Mouse (Mus musculus) megakaryocyte progenitor cell, adult 5-6 weeks (primary cell): ENCODE data around the gene Phc2. TPM values are rescaled to one million over a fixed set of nuclear protein-coding genes. Genes with fewer than 3 reads are reported as not detected.

ENCODE experiments used
- ATAC-seq: replicated peaks from 2 replicates; pipeline ENCODE4 v1.8.0; 2016; ENCODE audit warnings: mild to moderate bottlenecking, moderate TSS enrichment, inconsistent platforms; ENCODE audit not compliant: poor library complexity
- total RNA-seq, 2 experiments: library from RNA; stranded (forward) in 1 of 2; stranded (reverse) in 1 of 2; fragments of 157-497, 149-512 nt in 1 of 2; fragments of 200-1000 nt in 1 of 2; gene quantifications; 2 replicates each; pipeline versions ENCODE4 v1.2.3 to v1.2.4; 2015 to 2017

Phc2 gene
- total RNA-seq, 2 experiments from 2014 or later, result 21.2 to 28.0 TPM

DNA sequence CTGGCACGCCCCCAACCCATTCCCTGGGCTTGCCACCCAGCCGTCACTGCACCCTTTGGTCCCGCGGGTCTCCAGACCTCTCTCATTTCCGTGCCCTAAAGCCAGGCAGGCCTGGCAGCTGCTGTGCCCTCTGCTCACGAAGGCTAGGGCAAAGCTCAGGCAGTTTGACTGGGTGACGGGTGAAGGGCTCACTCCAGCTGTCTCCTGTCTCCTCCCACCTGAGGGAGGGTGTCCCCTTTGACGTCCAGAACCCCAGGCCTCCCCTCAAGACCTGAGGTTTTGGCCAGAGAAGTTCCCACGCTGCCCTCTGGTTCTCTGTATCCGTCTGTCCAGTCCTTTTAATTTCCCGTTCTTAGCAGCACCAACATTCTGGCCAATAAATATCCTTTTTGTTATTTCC is 119.3 kb downstream of the Phc2 start:
- ATAC-seq, result no peak

DNA sequence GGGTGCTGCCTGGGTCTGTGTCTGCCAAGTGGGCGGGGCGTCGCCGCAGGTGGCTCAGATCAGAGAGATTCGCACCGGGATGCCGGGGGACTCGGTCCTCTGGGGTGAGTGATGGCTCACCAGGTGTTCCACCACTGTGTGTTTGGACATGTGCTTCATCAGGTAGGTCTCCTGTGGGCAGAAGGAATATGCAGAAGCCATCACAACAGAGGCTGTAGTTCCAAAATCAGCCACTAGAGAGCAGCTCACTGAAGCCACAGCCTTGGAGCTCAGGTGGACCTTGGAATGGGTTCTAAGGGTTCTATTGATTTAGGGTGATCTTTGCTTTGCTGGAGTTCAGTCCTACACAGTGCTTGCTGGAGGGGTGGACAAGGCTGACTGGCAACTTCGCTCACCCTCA is 120.0 kb downstream of the Phc2 start:
- ATAC-seq, result peak; percentile 53; the same call in 1 of the 2 replicates

DNA sequence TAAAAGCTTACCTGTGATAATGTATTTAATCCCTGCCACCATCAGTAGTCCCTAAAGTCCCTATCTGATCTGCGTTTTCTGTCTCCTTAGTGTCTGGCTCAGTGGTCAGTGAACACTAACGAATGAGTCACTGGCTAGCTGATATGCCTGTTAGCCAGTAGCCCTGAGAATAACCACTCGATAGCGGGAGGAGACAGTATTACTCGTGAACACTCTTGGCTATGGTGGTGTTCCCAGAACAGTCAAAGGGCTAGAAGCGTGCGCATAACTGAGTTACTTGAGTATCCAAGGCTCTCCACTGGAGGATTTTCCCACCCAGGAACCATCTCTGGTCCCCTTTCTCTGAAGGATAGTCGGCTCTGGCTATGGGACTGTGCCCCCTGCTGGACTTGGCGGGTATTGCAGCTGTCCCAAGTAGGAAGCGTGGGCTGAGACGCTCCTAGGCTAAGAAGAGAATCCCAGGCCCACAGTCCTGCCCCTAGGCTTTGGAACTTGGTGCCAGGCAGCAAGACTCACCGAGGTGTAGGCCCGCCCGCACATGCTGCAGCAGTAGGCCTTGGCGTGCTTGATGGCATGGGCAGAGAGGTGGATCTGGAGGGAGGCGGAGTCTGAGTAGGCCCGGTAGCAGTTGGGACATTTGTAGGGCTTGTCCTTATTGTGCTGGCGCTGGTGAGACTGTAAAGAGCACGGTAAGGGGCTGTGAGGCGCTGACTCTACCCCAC is 122.2 kb downstream of the Phc2 start:
- ATAC-seq, result peak; percentile 92

- ATAC-seq, result no peak
Measured at GRCm38 (mm10) chr4:128777593-128777992, 123.1 kb downstream of the Phc2 start.

DNA sequence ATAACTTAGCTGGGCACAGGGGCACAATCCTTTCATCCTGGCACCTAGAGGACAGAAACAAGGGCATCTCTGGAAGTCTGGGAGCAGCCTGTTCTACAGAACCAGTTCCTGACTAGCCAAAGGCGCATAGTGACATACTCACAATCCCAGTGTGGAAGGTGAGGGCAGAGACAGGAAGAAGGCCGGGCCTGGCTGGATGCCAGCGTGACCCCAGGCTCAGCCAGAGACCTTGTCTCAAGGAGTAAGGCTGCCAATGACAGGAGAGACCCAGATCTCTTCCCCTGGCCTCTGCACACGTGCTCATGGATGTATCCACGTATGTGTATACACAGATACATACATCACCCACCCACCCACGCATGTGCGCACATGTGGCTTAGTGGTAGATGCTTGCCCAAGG is 127.5 kb downstream of the Phc2 start:
- no peak for ATAC-seq

DNA sequence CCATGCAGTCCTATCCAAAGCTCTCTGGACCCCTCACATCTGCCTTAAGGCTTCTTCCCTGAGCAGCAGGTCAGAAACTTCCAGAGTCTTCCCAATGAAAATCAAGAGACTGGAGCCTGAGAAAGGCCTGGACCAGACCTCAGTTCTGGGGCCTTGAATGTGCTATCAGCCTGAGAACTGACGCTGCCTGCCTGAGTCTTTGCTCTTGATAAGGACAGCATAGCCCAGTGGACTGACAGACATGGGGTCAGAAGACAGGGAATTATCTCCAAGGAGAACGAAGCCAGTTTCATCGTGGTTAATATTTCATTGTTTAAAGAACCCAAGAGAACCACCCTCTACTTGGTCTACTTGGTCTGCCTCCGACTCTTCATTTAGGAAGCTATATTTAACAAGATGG is 128.1 kb downstream of the Phc2 start:
- 0 out of 2 replicates have a peak, but pooled peaks have one; percentile 34 for ATAC-seq

- no peak for ATAC-seq
Measured at GRCm38 (mm10) chr4:128784950-128785631, 130.6 kb downstream of the Phc2 start.

GRCm38 (mm10) chr4:128785921-128786654 is 131.6 kb downstream of the Phc2 start:
- ATAC-seq, result no peak

DNA sequence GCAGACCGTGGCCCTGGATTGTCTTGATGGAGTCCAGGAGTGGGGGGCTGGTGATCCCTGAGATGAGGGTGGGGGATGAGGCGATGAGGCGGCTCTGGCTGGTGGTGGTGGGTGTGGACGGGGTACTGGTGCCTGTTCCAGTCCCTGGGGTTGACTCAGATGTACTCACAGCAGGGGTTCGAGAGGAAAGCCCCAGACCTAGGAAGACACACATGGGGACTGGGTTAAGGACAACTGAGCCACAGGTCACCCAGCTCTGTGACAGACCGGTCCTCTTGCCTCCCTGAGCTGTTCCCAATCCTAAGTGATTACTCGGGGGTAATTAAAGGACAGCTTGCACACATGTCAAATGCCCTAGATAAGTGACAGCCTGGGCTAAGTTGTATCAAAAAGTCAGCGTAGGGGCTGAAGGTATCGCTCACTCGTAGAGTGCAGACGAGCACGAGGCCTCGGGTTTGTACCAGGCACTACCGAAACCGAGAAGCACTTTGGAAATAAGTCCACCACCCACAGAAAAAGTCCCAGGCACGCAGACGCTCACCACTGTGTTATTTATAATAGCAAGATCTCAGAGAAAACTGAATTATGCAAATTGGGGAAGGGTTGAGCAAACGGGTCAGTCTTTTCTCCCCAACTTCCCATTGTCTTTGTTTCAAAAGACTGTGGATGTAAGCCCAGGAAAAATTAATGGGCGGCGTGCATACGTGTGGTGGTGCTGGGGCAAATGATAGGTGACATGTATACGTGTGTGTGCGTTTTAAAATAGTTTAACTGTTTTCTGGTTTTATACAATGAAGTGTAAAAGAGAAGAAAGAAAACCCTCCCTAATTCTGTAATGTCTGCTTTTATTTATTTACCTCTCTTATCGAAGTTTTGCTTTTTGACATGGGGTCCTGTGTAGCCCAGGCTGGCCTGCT is 132.8 kb downstream of the Phc2 start:
- no peak for ATAC-seq

DNA sequence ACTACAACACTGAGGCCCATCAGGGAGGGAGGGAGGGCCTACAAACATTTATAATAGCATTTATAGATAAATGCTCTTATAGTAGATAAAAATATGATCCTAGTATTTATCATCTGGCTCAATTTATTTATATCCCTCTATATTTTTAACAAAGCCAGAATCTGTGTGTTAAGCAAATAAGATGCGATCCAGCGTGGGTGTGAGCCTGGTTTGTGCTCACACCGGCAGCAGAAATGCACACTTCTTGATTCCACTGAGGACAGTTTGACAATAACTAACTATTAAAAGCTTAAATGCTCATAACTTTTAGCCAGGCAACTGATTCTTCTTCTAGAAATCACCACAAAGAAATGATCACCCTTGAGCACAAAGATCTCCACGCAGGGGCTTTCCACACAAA is 133.6 kb downstream of the Phc2 start:
- ATAC-seq, result no peak

DNA sequence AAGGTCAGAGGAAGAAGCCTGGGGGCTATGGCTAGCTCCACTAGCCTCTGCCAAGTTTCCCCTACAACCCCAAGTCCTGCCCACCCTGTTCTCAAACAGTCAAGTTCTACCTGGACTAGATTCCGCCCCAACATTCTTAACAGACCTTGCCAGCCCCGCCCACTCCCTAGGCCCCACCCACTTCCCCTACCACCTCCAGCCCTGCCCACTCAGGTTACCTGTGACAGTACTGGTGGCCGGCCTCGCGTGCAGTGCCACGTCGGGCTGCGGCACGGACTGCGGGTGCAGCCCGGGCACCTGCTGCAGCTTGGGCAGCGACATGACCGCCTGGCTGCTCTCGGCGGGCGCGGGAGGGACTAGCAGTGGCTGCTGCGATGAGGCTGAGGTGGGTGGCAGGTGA is 135.1 kb downstream of the Phc2 start:
- ATAC-seq, result no peak

- ATAC-seq, result no peak
Measured at GRCm38 (mm10) chr4:128793710-128794109, 139.2 kb downstream of the Phc2 start.

DNA sequence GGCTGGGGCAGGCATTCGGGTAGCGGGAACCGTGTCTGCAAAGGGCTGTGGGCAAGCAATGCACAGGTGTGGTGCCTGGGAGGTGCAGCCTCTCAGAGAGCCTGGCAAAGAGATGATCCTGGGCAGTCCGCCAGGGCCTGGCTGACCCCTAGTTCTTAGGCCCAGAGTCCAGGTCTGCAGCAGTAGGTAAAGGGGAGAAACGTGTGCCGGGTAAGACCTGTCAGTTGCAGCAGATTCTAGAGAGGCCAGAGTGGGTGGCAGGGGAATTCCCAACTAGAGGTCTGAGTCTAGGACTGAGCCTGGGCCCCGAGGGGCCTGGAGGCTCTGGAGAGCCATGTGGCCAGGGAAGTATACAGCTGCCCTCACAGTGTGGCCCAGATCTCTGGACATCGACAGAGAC is 139.7 kb downstream of the Phc2 start:
- ATAC-seq, result no peak

DNA sequence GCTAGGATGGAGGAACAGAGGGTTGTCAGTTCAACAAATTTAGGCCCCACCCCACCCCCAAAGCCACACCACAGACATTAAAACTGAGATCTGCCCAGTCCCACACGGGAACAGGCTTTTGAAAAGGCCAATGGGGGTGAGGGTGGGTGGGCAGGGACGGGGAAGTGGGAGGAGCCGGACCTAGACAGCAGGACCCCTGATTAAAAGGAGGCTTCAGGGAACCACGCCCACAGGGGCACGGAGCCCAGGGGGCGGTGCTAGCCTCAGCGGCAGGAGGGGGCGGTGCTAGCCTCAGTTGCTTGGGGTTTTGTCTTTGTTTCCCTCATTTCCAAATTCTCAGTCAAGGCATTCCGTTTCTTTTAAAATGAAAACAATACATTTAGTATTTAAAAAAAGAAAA is 141.1 kb downstream of the Phc2 start:
- peak; percentile 51 for ATAC-seq

- ATAC-seq, result peak; percentile 27
Measured at GRCm38 (mm10) chr4:128796788-128797187, 142.3 kb downstream of the Phc2 start.

DNA sequence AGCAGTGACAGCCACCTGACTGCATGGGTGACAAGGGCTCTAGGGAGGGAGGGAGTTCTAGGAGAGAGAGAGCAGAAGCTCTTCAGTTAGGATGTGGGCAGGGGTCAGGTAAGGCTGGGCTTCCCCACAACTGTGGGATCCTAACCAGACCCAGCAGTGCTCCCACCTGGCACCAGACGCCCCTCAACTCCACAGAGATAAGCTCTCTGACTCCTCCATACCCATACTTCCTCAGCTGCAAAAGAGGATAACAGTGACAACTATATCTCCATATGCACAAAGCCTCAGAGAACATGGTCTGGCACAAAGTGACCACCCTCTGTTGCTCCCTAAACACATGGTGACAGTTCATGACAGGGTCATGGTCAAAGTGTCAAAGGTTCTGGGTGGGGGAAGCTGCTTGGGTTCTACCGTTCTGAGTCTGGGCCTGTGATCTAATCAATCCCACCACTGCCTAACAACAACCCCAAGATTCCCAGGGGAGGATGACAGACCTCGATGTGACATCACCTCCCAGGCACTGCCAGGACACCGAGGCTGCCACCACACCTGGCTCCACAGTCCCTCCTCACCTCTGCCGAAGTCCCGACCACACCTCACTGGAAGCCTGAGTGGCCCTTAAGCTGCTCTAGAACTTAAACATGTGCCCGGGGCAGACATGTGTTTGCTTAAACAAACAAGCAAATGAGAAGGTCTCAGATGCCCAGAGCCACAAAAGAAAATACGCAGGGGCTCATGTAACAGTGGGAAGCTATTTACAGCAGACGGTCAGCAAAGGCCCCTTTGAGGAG is 147.4 kb downstream of the Phc2 start:
- peak; percentile 38 for ATAC-seq
